Mouse (Mus musculus) testis, adult 2 months (tissue): ENCODE measurements around the gene Tigd4. TPM values are rescaled to one million over a fixed set of nuclear protein-coding genes. Genes with fewer than 3 reads are reported as not detected.

Experiments used
- H3K27ac ChIP-seq: fragments of 200-500 bp; 2 replicates; pipeline ENCODE4 v1.5.1; 2012; ENCODE audit warnings: low read depth, low read length; ENCODE audit not compliant: control insufficient read depth, insufficient read depth
- H3K27me3 ChIP-seq: fragments of 200-500 bp; 2 replicates; pipeline ENCODE4 v1.6.1; 2012; ENCODE audit warnings: mild to moderate bottlenecking, low read length, moderate library complexity; ENCODE audit not compliant: control insufficient read depth, insufficient read depth
- H3K36me3 ChIP-seq: fragments of 200-500 bp; 2 replicates; pipeline ENCODE4 v1.6.1; 2012; ENCODE audit warnings: mild to moderate bottlenecking, low read length; ENCODE audit not compliant: control insufficient read depth, insufficient read depth
- H3K4me1 ChIP-seq: fragments of 200-500 bp; 2 replicates; pipeline ENCODE4 v1.6.1; 2012; ENCODE audit warnings: low read length; ENCODE audit not compliant: control insufficient read depth, insufficient read depth
- H3K4me3 ChIP-seq: fragments of 200-500 bp; 2 replicates; pipeline ENCODE4 v1.5.1; 2012; ENCODE audit warnings: low read depth, mild to moderate bottlenecking, low read length, moderate library complexity, mixed read lengths; ENCODE audit not compliant: control insufficient read depth
- CTCF ChIP-seq: fragments of 200-500 bp; IDR thresholded peaks from 2 replicates; pipeline ENCODE4 v1.5.1; 2012; ENCODE audit warnings: low read depth, mild to moderate bottlenecking, inconsistent platforms, low read length, moderate library complexity; ENCODE audit not compliant: control insufficient read depth, insufficient read depth, insufficient replicate concordance
- POLR2A ChIP-seq: fragments of 200-500 bp; IDR thresholded peaks from 2 replicates; pipeline ENCODE4 v1.6.1; 2012; ENCODE audit warnings: low read depth, mild to moderate bottlenecking, inconsistent platforms, low read length, moderate library complexity; ENCODE audit not compliant: control insufficient read depth
- polyA plus RNA-seq: library from polyadenylated mRNA; depleted of rRNA; stranded (reverse); fragments of >200 nt; gene quantifications from 2 replicates; pipeline ENCODE4 v1.2.3, GENCODE M21; 2012

Tigd4 gene
- polyA plus RNA-seq, 1 experiment = 0.02 TPM

GRCm38 (mm10) chr3:84615050-84615855 is 21.9 kb downstream of the Tigd4 start:
- no peak for TF ChIP-seq CTCF
- no peak for TF ChIP-seq POLR2A
- Histone ChIP-seq H3K27me3 (no peaks in the 10 kb centered on the region), H3K36me3 (no peaks in the 10 kb centered on the region), H3K27ac (no peak overlapping the region), H3K4me1 (no peaks in the 10 kb centered on the region), H3K4me3 (no peak overlapping the region)

DNA sequence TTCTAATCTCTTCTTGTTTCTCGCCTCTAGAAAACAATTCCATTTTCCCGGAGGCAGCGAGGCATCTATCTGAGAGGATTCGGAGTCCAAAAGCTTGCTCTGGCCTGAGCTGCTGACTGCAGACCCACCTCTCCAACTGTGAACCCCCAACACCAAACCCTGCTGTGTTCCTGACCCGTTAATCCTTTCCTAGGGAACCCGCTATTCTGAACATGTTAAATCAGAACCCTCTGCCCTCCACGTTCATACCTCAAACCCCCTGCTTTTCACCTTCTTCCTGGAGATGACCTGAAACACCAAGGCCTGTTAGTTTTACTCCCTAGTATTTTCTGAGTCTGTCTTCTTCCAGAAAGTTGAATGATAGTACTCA is 22.5 kb downstream of the Tigd4 start:
- H3K4me1 ChIP-seq = no peaks in the 10 kb centered on the region
- TF ChIP-seq CTCF = no peak
- TF ChIP-seq POLR2A = no peak
- no peak overlapping the region for H3K4me3 ChIP-seq
- no peak overlapping the region for H3K27ac ChIP-seq
- no peaks in the 10 kb centered on the region for H3K36me3 ChIP-seq
- H3K27me3 ChIP-seq = no peaks in the 10 kb centered on the region

DNA sequence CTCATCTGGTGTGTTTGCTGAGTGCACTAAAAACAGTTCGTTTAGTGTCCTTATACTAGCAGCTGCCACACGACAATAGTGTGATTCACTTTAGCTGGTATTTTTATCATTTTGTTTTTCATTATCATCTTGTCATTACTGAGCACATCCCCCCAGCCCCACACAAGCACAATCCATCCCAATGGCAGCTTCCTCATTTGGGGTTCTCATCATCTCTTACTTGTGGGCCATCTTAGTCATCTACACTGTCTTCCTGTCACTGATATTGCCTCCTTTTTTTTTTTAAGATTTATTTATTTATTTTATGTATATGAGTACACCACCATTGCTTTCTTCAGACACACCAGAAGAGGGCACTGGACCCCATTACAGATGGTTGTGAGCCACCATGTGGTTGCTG is 25.3 kb downstream of the Tigd4 start:
- no peaks in the 10 kb centered on the region for H3K27me3 ChIP-seq
- no peak overlapping the region for H3K27ac ChIP-seq
- no peaks in the 10 kb centered on the region for H3K36me3 ChIP-seq
- H3K4me3 ChIP-seq = no peak overlapping the region
- TF ChIP-seq POLR2A (no peak), CTCF (no peak)
- no peaks in the 10 kb centered on the region for H3K4me1 ChIP-seq

DNA sequence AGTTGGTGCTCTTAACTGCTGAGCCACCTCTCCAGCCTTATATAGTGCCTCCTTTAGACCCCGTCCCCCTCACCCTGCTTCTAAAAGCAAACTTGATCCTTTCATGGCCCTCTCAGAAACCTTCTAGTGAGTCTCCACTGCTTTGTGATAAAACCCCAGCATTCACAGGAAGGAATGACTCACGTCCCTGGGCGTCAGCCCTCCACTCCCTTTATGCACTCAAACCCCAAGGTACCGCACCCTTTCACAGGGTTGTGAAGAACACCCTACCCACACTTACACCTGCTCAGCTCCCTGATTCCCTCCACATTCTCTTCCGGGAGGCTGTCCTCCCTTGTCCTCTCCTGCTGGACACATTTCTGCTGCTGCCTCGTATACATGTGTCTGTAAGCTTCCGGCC is 25.7 kb downstream of the Tigd4 start:
- no peaks in the 10 kb centered on the region for H3K4me1 ChIP-seq
- no peaks in the 10 kb centered on the region for H3K36me3 ChIP-seq
- no peaks in the 10 kb centered on the region for H3K27me3 ChIP-seq
- no peak for TF ChIP-seq POLR2A
- no peak for TF ChIP-seq CTCF
- no peak overlapping the region for H3K4me3 ChIP-seq
- H3K27ac ChIP-seq = no peak overlapping the region

GRCm38 (mm10) chr3:84619725-84620124 is 26.4 kb downstream of the Tigd4 start:
- H3K4me3 ChIP-seq = no peak overlapping the region
- no peaks in the 10 kb centered on the region for H3K27me3 ChIP-seq
- no peaks in the 10 kb centered on the region for H3K36me3 ChIP-seq
- TF ChIP-seq POLR2A (no peak), CTCF (no peak)
- H3K4me1 ChIP-seq = no peaks in the 10 kb centered on the region
- no peak overlapping the region for H3K27ac ChIP-seq

GRCm38 (mm10) chr3:84622026-84622425 is 28.7 kb downstream of the Tigd4 start:
- Histone ChIP-seq H3K36me3 (no peaks in the 10 kb centered on the region), H3K27ac (no peak overlapping the region), H3K27me3 (no peaks in the 10 kb centered on the region), H3K4me1 (no peaks in the 10 kb centered on the region), H3K4me3 (no peak overlapping the region)
- TF ChIP-seq CTCF (no peak), POLR2A (no peak)

DNA sequence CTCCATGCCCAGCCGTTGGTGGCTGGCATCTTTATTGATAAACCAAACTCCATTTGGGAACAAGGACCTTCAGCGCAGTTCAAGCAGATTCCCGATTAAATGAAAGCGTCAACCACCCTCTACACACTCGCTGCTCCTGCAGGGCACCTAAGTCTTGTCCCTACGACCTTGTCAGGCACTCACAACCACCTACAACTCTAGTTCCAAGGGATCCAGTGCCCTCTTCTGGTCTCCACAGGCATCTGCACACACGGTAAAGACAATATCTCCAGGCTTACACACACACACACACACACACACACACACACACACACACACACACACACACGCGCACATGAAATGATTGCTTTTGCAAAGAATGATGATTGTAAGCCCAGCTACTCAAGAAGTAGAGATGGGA is 38.2 kb downstream of the Tigd4 start:
- Histone ChIP-seq H3K4me3 (no peak overlapping the region), H3K4me1 (no peaks in the 10 kb centered on the region), H3K27me3 (no peaks in the 10 kb centered on the region), H3K36me3 (no peaks in the 10 kb centered on the region), H3K27ac (no peak overlapping the region)
- TF ChIP-seq POLR2A = no peak
- TF ChIP-seq CTCF = no peak
